Mouse (Mus musculus) gastrocnemius, adult 2 months (tissue): ENCODE measurements at regions not wholly inside any gene's neighbourhood (a gene's known extent, or its start where the extent isn't known, plus 50 kb on each side); places are given as distances from the start of the nearest gene placed in this dataset.
A peak's percentile ranks its signal among the peaks of the same experiment; 100 is the strongest.

Experiments
- DNase-seq: peaks from one replicate; pipeline ENCODE4 v3.0.0; 2022
- H3K27ac ChIP-seq: fragments of 200-600 bp; 2 replicates; pipeline ENCODE4 v1.8.1; 2022; ENCODE audit warnings: mild to moderate bottlenecking
- H3K4me3 ChIP-seq: fragments of 200-600 bp; 2 replicates; pipeline ENCODE4 v1.8.1; 2022; ENCODE audit warnings: mild to moderate bottlenecking, moderate library complexity
- CTCF ChIP-seq: fragments of 200-600 bp; IDR thresholded peaks from 2 replicates; pipeline ENCODE4 v1.8.1; 2022; ENCODE audit warnings: antibody characterized with exemption, mild to moderate bottlenecking, moderate library complexity
- intact Hi-C: fragments of 180-260 bp; cut with DNase I; formaldehyde crosslinking; loops from one replicate; pipeline ENCODE4 v1.15.1; 2025

GRCm38 (mm10) chr6:147416592-147416991 is 59.0 kb upstream of the Ccdc91 start:
- Histone ChIP-seq H3K27ac (no peak overlapping the region), H3K4me3 (no peak overlapping the region)
- intact Hi-C loops = no loop called here
- no peak for DNase-seq
- no peak for TF ChIP-seq CTCF

GRCm38 (mm10) chr6:147413713-147414112 is 61.9 kb upstream of the Ccdc91 start:
- intact Hi-C loops = no loop called here
- Histone ChIP-seq H3K27ac (no peak overlapping the region), H3K4me3 (no peak overlapping the region)
- no peak for TF ChIP-seq CTCF
- no peak for DNase-seq

GRCm38 (mm10) chr6:147397984-147398383 is 77.6 kb upstream of the Ccdc91 start:
- TF ChIP-seq CTCF = no peak
- intact Hi-C loops = no loop called here
- H3K4me3 ChIP-seq = no peak overlapping the region
- no peak overlapping the region for H3K27ac ChIP-seq
- no peak for DNase-seq

- no peak for TF ChIP-seq CTCF
- intact Hi-C loops = no loop called here
- Histone ChIP-seq H3K27ac (no peak overlapping the region), H3K4me3 (no peak overlapping the region)
- DNase-seq = no peak
Measured at GRCm38 (mm10) chr6:147391425-147392158, 84.0 kb upstream of the Ccdc91 start.

- no peak overlapping the region for H3K4me3 ChIP-seq
- no peak overlapping the region for H3K27ac ChIP-seq
- intact Hi-C loops = no loop called here
- no peak for TF ChIP-seq CTCF
- peak; percentile 38 for DNase-seq
Measured at GRCm38 (mm10) chr6:147390499-147390898, 85.1 kb upstream of the Ccdc91 start.

- TF ChIP-seq CTCF = no peak
- intact Hi-C loops = no loop called here
- H3K27ac ChIP-seq = no peak overlapping the region
- no peak for DNase-seq
- H3K4me3 ChIP-seq = no peak overlapping the region
Measured at GRCm38 (mm10) chr6:147388727-147389126, 86.9 kb upstream of the Ccdc91 start.

GRCm38 (mm10) chr6:147385606-147386005 is 90.0 kb upstream of the Ccdc91 start:
- no peak for DNase-seq
- Histone ChIP-seq H3K27ac (no peak overlapping the region), H3K4me3 (no peak overlapping the region)
- TF ChIP-seq CTCF = no peak
- intact Hi-C loops = no loop called here

- H3K4me3 ChIP-seq = no peak overlapping the region
- H3K27ac ChIP-seq = no peak overlapping the region
- TF ChIP-seq CTCF = no peak
- intact Hi-C loops = no loop called here
- DNase-seq = no peak
Measured at GRCm38 (mm10) chr6:147380519-147380918, 95.1 kb upstream of the Ccdc91 start.

GRCm38 (mm10) chr6:147377679-147378078 is 97.9 kb upstream of the Ccdc91 start:
- DNase-seq = no peak
- TF ChIP-seq CTCF = no peak
- intact Hi-C loops = no loop called here
- Histone ChIP-seq H3K4me3 (no peak overlapping the region), H3K27ac (no peak overlapping the region)

- no peak for DNase-seq
Measured at GRCm38 (mm10) chr6:147371737-147372136, 103.9 kb upstream of the Ccdc91 start.

GRCm38 (mm10) chr6:147371336-147371735 is 104.3 kb upstream of the Ccdc91 start:
- no peak overlapping the region for H3K27ac ChIP-seq
- TF ChIP-seq CTCF = no peak
- H3K4me3 ChIP-seq = no peak overlapping the region
- intact Hi-C loops = no loop called here
- DNase-seq = no peak

More at GRCm38 (mm10) chr6:147371737-147372136, 103.9 kb upstream of the Ccdc91 start:
- H3K27ac ChIP-seq = no peak overlapping the region
- intact Hi-C loops = no loop called here
- H3K4me3 ChIP-seq = no peak overlapping the region
- no peak for TF ChIP-seq CTCF

GRCm38 (mm10) chr6:147362842-147363241 is 98.9 kb upstream of the Pthlh start:
- no peak for DNase-seq
- H3K27ac ChIP-seq = no peak overlapping the region
- intact Hi-C loops = no loop called here
- no peak overlapping the region for H3K4me3 ChIP-seq
- TF ChIP-seq CTCF = no peak

GRCm38 (mm10) chr6:147357031-147357430 is 93.0 kb upstream of the Pthlh start:
- TF ChIP-seq CTCF = no peak
- DNase-seq = no peak
- intact Hi-C loops = no loop called here
- Histone ChIP-seq H3K4me3 (no peak overlapping the region), H3K27ac (no peak overlapping the region)

GRCm38 (mm10) chr6:147356570-147356969 is 92.6 kb upstream of the Pthlh start:
- H3K27ac ChIP-seq = no peak overlapping the region
- TF ChIP-seq CTCF = no peak
- no peak for DNase-seq
- H3K4me3 ChIP-seq = no peak overlapping the region
- intact Hi-C loops = no loop called here
